Mouse (Mus musculus): ENCODE data around the gene Zbtb16. TPM values are rescaled to one million over a fixed set of nuclear protein-coding genes. Genes with fewer than 3 reads are reported as not detected.
A peak's percentile ranks its signal among the peaks of the same experiment; 100 is the strongest.

The Zbtb16 gene
- total RNA-seq, 2 experiments from 2014 or later: 108 to 116 TPM

GRCm38 (mm10) chr9:48803460-48804240, 32.4 kb downstream of the Zbtb16 start:
- no peak for DNase-seq (ENCODE audit: low spot score)

DNA sequence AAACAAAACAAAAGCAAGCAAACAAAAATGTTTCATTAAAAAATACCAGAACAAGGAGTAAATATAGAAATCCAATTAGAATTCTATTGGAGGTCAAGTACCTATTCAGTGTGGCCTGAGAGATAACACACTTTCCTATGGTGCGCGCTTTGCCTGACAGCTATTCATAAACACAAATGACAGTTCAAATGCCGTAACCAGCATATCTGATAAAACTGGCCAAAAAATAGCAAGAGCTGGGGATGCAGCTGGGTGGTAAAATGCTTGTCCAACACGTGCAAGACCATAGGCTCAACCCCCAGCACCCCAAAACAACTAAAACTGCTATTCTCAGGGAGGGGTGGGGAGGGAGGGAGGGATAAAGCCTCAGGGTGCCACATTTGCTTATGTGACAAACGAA, 33.6 kb downstream of the Zbtb16 start:
- no peak for DNase-seq (ENCODE audit: low spot score)

DNA sequence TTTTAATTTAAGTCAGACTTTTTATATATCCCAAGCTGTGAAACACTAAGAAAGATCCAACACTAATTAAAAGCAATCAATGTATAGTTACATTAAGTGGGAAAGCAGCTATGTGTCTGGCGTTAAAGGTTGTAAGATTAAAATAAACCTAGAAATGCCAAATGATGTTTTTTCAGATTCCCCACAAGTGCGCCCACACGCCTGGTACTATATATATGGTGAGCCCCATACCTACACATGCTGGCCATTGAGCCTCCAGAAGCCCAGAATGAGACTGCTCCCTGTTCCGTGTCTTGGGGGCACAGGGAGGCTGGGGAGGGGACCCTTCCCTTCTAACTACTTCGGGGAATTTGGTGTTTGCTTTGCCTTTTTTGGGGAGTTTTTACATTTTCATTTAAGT, 34.7 kb downstream of the Zbtb16 start:
- DNase-seq (ENCODE audit: low spot score): no peak

DNA sequence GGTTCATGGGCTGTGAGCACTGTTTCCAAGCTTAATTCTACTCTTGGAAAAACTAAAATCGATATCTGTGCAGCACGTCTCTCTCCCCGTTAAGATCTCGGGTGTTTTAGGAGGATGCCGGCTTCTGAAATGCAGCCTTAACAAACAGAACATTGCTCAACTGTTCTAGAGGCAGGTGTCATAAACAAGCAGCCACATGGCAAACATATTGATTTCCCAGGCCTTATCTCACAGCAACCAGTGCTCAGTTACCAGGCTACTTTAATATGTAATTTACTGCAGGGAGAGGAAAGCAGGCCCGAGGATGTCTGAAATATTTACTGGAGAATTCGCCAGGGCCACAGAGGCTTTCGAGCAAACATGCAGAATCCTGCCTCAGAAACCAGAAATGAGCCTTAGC, 35.4 kb downstream of the Zbtb16 start:
- DNase-seq (ENCODE audit: low spot score): no peak

DNA sequence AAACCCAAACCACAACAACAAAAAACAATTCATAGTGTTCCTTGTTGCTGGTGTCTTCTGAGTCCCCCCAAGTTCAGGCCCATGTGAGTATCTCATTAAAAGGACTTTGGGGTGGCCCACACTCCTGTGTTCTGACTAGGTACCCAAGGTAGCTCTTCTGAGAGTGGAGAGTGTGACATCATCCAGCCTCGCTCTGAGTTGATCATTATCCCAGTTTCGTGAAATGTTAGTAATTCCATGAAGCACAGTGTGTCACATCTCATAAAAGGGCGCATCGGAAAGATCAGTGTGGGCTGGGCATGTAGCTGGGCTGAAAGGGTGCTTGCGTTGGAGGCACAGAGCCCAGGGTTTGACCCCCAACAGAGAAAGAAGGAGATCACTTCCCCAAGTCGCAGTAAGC, 38.0 kb downstream of the Zbtb16 start:
- no peak for DNase-seq (ENCODE audit: low spot score)

DNA sequence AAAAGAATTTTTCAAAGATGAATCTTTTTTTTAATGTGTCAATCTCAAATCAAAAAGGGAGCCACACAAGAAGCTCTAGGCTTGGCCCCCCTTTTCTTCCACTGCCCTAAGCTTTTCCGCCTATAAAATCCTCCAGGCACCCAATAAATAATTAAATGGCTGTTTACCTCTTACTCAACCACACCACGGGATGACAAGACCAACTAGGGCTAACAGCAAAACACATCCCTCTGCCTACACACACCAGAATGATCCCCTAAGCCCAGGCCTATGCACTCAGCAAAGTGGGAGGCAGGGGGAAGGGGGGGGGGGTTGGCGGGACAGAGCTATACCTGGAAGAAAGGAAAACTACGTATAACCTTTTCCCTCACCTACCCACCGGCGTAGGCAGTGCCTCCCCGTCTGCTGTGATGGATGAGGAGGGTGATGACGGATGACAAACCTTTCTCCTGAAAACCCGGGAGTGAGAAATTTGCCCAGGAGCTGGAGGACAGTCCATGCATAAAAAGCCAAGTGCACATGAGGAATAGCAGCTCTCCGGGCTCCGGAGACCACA, 39.7 kb downstream of the Zbtb16 start:
- DNase-seq (ENCODE audit: low spot score): no peak

DNA sequence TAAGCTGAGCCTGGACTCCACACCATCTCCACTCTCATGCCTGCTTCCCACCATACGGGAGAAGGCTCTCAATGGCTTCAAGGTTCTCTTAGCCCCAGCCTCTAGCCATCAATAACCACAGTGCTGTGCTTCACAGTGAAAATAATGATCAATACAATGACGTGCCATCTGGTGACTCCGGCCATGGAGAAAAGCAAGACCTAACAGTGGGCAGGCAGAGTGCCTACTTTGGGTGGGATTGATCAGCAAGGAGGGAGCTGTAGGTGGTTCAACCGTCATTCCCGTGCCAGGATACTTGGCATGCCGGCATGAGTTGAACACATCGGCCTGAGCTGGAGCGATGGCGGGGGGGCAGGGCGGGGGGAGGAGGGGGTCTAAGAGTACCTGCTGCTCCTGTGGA, 40.3 kb downstream of the Zbtb16 start:
- DNase-seq (ENCODE audit: low spot score): no peak

DNA sequence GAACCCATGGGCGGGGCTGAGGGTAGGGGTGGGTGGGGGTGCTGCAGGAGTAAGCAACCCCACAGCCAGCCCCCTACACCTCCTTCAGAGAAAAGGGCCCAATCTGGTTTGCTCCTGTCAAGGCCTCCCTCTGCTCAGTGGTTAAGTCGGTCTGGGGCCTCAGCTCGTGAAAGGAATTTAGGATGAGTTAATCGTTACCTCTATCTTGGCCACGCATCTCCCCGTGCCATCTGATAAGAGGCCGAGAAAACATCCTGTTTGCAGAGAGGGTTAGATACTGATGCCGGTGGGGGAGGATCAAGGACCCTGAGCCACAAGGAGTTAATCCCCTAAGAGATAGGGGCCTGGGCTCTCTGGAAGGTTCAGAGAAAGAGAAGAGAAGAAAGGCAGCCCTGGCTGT, 40.9 kb downstream of the Zbtb16 start:
- no peak for DNase-seq (ENCODE audit: low spot score)

DNA sequence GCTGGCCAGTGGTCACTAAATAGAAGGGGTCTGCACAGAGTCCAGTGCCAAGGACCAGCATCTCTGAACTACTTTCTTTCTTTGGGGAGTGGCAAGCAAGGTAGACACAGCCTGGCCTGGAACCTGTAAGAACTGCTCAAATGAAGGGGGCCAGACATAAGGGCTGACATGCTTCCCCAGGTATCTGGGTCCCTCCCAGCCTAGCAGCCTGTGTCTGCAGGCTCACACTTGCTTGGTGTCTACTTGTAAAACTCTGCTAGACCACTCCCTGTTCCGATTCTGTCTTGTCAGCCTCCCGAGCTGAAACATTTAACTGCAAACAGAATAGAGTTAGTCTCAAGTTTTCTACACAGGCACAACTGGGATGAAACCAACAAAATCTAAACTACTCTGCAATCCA, 41.6 kb downstream of the Zbtb16 start:
- no peak for DNase-seq (ENCODE audit: low spot score)

GRCm38 (mm10) chr9:48793638-48794188, 42.3 kb downstream of the Zbtb16 start:
- no peak for DNase-seq (ENCODE audit: low spot score)

GRCm38 (mm10) chr9:48790575-48790974, 45.4 kb downstream of the Zbtb16 start:
- DNase-seq (ENCODE audit: low spot score): no peak

DNA sequence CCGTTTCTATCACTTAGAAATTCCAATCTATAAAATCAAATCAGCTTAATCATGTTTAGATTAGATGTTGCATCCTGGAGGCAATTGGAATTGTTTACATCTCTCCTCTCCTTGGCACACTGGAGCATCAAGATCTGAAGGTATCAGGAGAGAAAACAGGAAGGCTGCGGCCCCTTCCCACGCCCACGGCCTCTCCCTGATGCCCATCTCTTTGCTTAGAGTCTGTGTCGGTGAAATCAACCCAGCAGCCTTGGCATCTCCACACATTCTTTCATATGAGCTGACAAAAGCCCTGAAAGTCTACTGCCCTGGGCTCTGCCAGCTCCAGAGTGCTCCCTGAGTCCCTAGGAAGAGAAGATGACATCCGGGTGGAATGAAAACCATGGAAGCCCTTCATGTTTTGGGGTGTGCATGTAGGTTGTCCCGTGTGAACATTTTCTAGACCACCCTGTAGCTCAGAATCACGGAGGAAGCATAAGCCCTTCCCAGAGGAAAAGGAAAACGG, 48.1 kb downstream of the Zbtb16 start:
- no peak for DNase-seq (ENCODE audit: low spot score)

DNA sequence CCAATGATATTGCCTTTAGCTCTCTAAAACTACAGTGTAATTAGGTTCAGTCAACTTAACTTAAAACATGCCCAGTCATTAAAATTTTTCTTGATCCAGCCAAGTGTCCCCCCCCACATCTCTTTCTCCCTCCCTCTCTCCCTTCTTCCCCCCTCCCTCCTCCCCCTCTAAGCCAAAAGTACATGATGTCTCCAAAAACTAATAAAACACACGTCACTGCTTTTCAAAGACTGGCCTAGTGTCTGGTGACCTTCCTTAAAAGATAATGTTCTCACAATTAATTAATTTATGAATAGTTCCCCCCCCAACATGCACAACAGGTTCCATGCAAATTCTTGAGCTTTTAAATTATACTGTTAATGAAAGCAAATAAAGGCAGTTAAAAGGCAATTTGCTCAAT, 48.7 kb downstream of the Zbtb16 start:
- DNase-seq (ENCODE audit: low spot score): no peak

DNA sequence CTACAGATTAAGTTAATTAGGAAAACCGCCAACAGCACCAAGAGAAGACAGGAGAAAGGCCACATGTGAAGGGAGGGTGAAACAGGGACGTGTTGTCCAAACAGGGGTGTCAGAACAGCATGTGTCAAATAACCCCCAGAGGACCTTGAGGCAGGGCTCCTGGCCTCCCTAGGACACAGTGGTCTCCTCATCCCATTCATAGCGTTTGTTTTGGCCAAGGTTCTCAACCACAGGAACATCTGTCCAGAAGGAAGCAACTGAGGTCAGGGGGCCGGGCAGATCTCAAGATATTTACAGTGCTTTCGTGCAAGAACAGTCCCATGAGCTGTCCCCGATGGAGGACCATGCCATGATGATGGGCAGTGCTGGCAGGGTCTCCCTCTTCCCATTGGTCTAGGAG, 49.2 kb downstream of the Zbtb16 start:
- DNase-seq (ENCODE audit: low spot score): peak; percentile 75

GRCm38 (mm10) chr9:48784937-48785336, 51.1 kb downstream of the Zbtb16 start:
- DNase-seq (ENCODE audit: low spot score): no peak

DNA sequence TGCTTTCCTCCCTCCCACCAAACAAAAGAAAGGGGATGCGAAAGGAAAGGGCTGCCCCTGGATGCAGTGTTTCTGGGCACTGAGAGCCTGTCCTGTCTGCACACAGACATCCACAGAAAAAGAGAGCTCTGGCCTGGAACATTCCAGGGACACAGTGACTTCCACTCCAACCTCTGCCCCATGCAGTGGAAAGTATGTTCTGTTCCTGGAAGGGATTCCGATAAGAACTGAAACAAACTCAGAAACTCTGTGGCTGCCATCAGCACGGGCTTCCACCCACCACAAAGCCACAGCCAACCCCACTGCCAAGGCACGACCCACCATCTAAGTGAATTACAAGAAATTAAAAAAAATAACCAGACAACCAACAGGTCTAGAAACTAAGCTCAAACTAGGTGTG, 52.7 kb downstream of the Zbtb16 start:
- DNase-seq (ENCODE audit: low spot score): no peak

DNA sequence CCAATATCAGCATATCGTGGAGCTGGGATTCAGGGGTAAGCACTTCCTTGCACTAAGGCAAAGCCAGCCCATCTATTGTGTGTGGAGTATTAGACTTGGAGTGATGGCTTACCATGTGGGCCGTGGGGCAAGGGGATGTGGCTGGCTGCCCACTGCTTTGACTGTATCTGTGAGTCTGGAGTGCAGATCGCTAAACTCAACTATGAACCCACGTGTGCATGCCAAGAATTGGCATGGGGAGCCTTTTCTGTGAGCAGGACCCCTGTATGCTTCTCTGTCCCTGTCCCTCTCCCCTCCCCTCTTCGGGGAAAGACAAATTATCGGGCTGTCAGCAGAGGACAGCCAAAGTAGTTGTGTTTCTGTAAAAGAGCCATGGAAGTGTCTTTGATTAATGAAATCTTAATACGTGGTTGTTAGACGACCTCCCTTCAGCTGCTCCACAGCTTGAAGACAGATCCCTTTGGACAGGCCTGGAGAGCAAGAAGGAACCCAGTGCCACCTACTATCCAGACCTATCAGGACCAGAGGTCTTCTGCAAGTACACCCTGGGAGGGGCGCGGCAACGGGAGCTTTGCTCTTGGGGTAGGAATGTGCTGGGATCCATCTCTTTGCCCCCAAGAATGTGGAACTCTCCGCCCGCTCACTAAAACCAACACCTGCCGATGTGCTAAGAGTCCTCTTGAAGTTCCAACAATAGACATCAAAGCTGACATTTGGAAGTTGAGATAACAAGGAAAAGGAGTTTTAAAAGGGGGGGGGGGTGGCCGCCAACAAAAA, 53.5 kb downstream of the Zbtb16 start:
- no peak for DNase-seq (ENCODE audit: low spot score)

DNA sequence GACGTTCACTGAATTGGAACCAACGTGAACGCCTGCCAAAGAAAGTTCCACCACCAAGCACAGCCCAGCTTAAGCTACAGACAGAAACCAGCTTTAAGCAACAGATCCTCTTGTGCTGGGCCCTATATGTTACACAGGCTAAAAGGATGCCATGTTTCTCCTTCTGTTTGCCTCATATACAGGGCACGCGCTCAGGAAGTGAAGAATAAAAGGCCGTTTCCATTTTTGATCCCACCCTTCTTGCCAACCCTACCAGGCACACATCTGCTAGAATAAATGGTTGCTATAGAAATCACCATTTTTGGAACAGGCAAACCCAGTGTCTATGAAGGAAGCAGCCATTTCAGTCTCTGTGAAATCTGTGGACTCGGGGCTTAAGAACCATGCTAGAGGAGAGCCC, 59.8 kb downstream of the Zbtb16 start:
- DNase-seq (ENCODE audit: low spot score): no peak

DNA sequence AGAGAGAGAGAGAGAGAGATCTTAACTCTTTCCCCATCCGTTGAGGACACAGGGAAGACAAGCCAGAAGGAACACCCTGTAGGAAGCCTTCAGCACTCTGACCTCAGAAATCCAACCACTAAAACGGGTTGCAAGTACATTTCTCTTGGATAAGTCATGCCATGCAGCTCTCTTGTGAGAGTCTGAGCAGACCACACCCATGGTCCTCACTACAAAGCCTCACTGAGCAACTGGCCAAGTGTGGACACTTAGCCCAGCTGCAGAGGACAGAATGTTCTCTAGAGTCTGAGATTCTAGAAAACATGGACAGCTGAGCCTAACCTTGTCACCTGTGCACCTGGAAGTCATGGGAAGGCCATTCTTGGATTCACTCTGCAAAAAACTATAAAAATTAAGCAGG, 60.5 kb downstream of the Zbtb16 start:
- DNase-seq (ENCODE audit: low spot score): peak; percentile 79

GRCm38 (mm10) chr9:48773710-48774109, 62.3 kb downstream of the Zbtb16 start:
- DNase-seq (ENCODE audit: low spot score): no peak

DNA sequence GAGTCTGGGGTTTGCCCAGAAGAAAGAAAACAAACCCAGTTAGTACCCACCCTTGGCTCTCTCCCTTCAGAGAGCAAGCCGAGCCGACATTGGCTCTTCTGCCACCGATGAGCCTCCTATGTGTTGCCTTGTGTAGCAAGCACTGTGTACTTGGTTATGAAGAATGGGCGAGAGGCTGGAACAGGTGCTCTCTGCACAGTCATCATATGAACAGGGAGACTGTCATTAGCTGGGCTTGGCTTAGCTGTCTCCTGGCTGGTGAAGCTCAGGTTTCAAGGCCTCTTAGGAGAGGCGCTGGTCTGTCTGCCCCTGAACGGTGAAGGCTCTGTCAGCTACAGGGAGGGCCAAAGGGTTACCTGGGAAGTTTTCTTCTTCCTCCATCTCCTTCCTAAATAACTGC, 62.9 kb downstream of the Zbtb16 start:
- peak; percentile 65 for DNase-seq (ENCODE audit: low spot score)

DNA sequence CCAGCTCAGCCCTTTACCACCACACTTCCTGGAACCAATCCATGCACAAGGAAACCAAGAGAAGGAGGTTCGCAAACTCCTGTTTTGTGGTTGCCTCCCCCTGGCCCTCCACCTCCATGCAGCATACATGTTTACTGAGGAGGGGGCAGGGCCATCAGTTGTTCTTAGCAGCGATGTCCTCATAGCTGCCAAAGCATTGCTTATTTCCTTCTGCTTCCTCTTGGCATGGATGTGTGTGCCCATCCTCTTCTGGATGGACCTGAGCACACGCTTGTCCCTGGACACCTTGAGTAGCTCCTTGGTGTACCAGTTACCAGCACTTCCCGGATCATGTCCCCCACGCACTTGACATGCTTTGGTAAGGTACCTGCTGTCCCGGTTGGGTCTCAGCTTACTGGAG, 64.5 kb downstream of the Zbtb16 start:
- no peak for DNase-seq (ENCODE audit: low spot score)
